27 mouse cellular contexts compared by ENCODE assay signal in genomic region chr2:162992084-162992437, GRCm38 (mm10). TPM values are rescaled to one million over a fixed set of nuclear protein-coding genes. Genes with fewer than 3 reads are reported as not detected.
DNase-seq lines count a peak whose midpoint lies in the region; ATAC-seq and TF ChIP-seq lines count a peak whose summit lies in the region.
"Had no signal": no experiment of that assay in that cellular context is flagged by ENCODE, and none has a peak within 500 bp of the region (broad histone marks: within the 10 kb centered on the region; RNA-seq: fewer than 3 reads in every experiment).

No protein-coding gene starts in this region.

- TF ChIP-seq CTCF in layer of hippocampus, adult 2 months (conservative IDR thresholded peaks at IDR 0.05), result no peak
- no peak for TF ChIP-seq CTCF in intestine, postnatal 0 days (IDR thresholded peaks at IDR 0.05; ENCODE audit: low read depth)
- TF ChIP-seq CTCF in liver, postnatal 0 days (IDR thresholded peaks at IDR 0.05; ENCODE audit: low read depth), result no peak
- no peak for TF ChIP-seq CTCF in heart, adult 2 months (IDR thresholded peaks at IDR 0.05)

- TF ChIP-seq EP300 in liver, postnatal 0 days (IDR thresholded peaks at IDR 0.05; ENCODE audit: low read depth), result no peak
- no peak for TF ChIP-seq EP300 in heart, adult 2 months (IDR thresholded peaks at IDR 0.05; ENCODE audit: insufficient read depth, low read depth, low read length)

- no peak overlapping the region for H3K4me2 ChIP-seq in intestine, postnatal 0 days (replicated peaks; ENCODE audit: low read depth)
- no peak overlapping the region for H3K4me2 ChIP-seq in kidney, embryonic 14.5 days (replicated peaks; ENCODE audit: low read depth, low read length)
- no peak overlapping the region for H3K4me2 ChIP-seq in liver, postnatal 0 days (ENCODE audit: low read depth, low read length)
- H3K4me2 ChIP-seq: hindbrain, embryonic 13.5 days; liver, embryonic 15.5 days; midbrain, embryonic 15.5 days; neural tube, embryonic 12.5 days had no signal

- peak overlapping the region; percentile 55; the same call in 1 of the 2 replicates for H3K27ac ChIP-seq in layer of hippocampus, adult 2 months
- H3K27ac ChIP-seq in intestine, postnatal 0 days (ENCODE audit: low read depth, low read length), result peak overlapping the region; percentile 66
- no peak overlapping the region for H3K27ac ChIP-seq in kidney, embryonic 14.5 days (ENCODE audit: low read depth, low read length)
- H3K27ac ChIP-seq in liver, postnatal 0 days (ENCODE audit: low read depth), result peak overlapping the region; percentile 60
- H3K27ac ChIP-seq in heart, adult 2 months, result no peak overlapping the region
- H3K27ac ChIP-seq: forebrain, embryonic 10.5 days; hindbrain, embryonic 13.5 days; limb, embryonic 10.5 days; liver, embryonic 15.5 days; macrophage; midbrain, embryonic 15.5 days; neural tube, embryonic 12.5 days had no signal

- 0 out of 2 replicates have a peak, but pooled peaks cover 5% of the 10 kb centered on the region for H3K4me1 ChIP-seq in intestine, postnatal 0 days (replicated peaks; ENCODE audit: control insufficient read depth, insufficient read depth, low read length)
- H3K4me1 ChIP-seq in kidney, embryonic 14.5 days (ENCODE audit: control insufficient read depth, insufficient read depth, low read length), result no peaks in the 10 kb centered on the region
- H3K4me1 ChIP-seq in liver, postnatal 0 days (ENCODE audit: insufficient read depth), result 0 out of 2 replicates have a peak, but pooled peaks cover 6% of the 10 kb centered on the region
- H3K4me1 ChIP-seq in heart, adult 2 months (ENCODE audit: control insufficient read depth, insufficient read depth, low read length), result no peaks in the 10 kb centered on the region
- H3K4me1 ChIP-seq: hindbrain, embryonic 13.5 days; midbrain, embryonic 15.5 days; neural tube, embryonic 12.5 days had no signal

- H3K9ac ChIP-seq in intestine, postnatal 0 days (ENCODE audit: low read depth, low read length), result no peak overlapping the region
- 0 out of 2 replicates have a peak overlapping the region, but pooled peaks have one; percentile 12 for H3K9ac ChIP-seq in kidney, embryonic 14.5 days (ENCODE audit: low read depth, low read length)
- H3K9ac ChIP-seq in liver, postnatal 0 days (replicated peaks), result 0 out of 2 replicates have a peak overlapping the region, but pooled peaks have one; percentile 30
- H3K9ac ChIP-seq in heart, adult 2 months (ENCODE audit: low read depth, low read length), result no peak overlapping the region
- H3K9ac ChIP-seq: hindbrain, embryonic 13.5 days; liver, embryonic 15.5 days; midbrain, embryonic 15.5 days; neural tube, embryonic 12.5 days had no signal

- H3K79me2 ChIP-seq in heart, adult 2 months (replicated peaks; ENCODE audit: control insufficient read depth, insufficient read depth, low read length), result no peaks in the 10 kb centered on the region

- peak; percentile 63 for ATAC-seq in intestine, postnatal 0 days
- no peak for ATAC-seq in kidney, embryonic 14.5 days (ENCODE audit: low FRiP score, low TSS enrichment)
- peak; percentile 59 for ATAC-seq in liver, postnatal 0 days
- ATAC-seq: lung, postnatal 0 days; midbrain, embryonic 15.5 days had no signal

- DNase-seq in layer of hippocampus, adult 2 months (ENCODE audit: low spot score in 2 of 2), result no peak
- no peak for DNase-seq in layer of hippocampus, postnatal 14 days (ENCODE audit: low spot score in 2 of 2)
- DNase-seq in liver, postnatal 0 days, result no peak
- no peak for DNase-seq in heart, adult 2 months
- no peak for DNase-seq in spleen, postnatal 36 days (ENCODE audit: low spot score in 2 of 2)
- DNase-seq: adrenal gland, adult 8-10 months; cerebellum, adult 11-12 months; cerebellum, postnatal 10 days; gastrocnemius, postnatal 25 days; heart, adult 18-20 months; right cerebral cortex, postnatal 25 days; thymus, postnatal 25 days had no signal

- no peaks in the 10 kb centered on the region for H3K9me3 ChIP-seq in intestine, postnatal 0 days (ENCODE audit: control insufficient read depth)
- no peaks in the 10 kb centered on the region for H3K9me3 ChIP-seq in kidney, embryonic 14.5 days (ENCODE audit: control insufficient read depth, low read length)
- H3K9me3 ChIP-seq in liver, postnatal 0 days (ENCODE audit: low read length), result no peaks in the 10 kb centered on the region
- H3K9me3 ChIP-seq: forebrain, embryonic 10.5 days; hindbrain, embryonic 13.5 days; limb, embryonic 10.5 days; liver, embryonic 15.5 days; midbrain, embryonic 15.5 days; neural tube, embryonic 12.5 days had no signal

- H3K4me3 ChIP-seq in layer of hippocampus, adult 2 months, result no peak overlapping the region
- H3K4me3 ChIP-seq in intestine, postnatal 0 days (ENCODE audit: low read depth, low read length), result no peak overlapping the region
- H3K4me3 ChIP-seq in kidney, embryonic 14.5 days (ENCODE audit: low read length), result no peak overlapping the region
- no peak overlapping the region for H3K4me3 ChIP-seq in liver, postnatal 0 days (ENCODE audit: low read depth, low read length)
- no peak overlapping the region for H3K4me3 ChIP-seq in heart, adult 2 months
- H3K4me3 ChIP-seq: forebrain, embryonic 10.5 days; hindbrain, embryonic 13.5 days; limb, embryonic 10.5 days; liver, embryonic 15.5 days; midbrain, embryonic 15.5 days; neural tube, embryonic 12.5 days had no signal

- no peaks in the 10 kb centered on the region; the same call in 1 of the 2 replicates for H3K36me3 ChIP-seq in intestine, postnatal 0 days (ENCODE audit: control insufficient read depth, insufficient read depth)
- H3K36me3 ChIP-seq in kidney, embryonic 14.5 days (ENCODE audit: control insufficient read depth, insufficient read depth, low read length), result no peaks in the 10 kb centered on the region
- H3K36me3 ChIP-seq in liver, postnatal 0 days (replicated peaks; ENCODE audit: insufficient read depth, low read length), result no peaks in the 10 kb centered on the region
- H3K36me3 ChIP-seq in heart, adult 2 months (ENCODE audit: control insufficient read depth, insufficient read depth, low read length), result no peaks in the 10 kb centered on the region
- H3K36me3 ChIP-seq: forebrain, embryonic 10.5 days; hindbrain, embryonic 13.5 days; limb, embryonic 10.5 days; liver, embryonic 15.5 days; midbrain, embryonic 15.5 days; neural tube, embryonic 12.5 days had no signal

- intact Hi-C loops in heart, adult 2 months (cut with DNase I), result no loop called here

- TF ChIP-seq POLR2A in heart, adult 2 months (IDR thresholded peaks at IDR 0.05; ENCODE audit: insufficient read depth, low read depth, low read length), result no peak

- H3K27me3 ChIP-seq in intestine, postnatal 0 days (replicated peaks; ENCODE audit: control insufficient read depth, insufficient read depth, low read length), result no peaks in the 10 kb centered on the region
- peaks cover 2% of the 10 kb centered on the region; the same call in 1 of the 2 replicates for H3K27me3 ChIP-seq in kidney, embryonic 14.5 days (ENCODE audit: control insufficient read depth, insufficient read depth, low read length)
- no peaks in the 10 kb centered on the region for H3K27me3 ChIP-seq in liver, postnatal 0 days (ENCODE audit: insufficient read depth, low read length)
- H3K27me3 ChIP-seq in heart, adult 2 months (ENCODE audit: control insufficient read depth, insufficient read depth, low read length), result no peaks in the 10 kb centered on the region
- H3K27me3 ChIP-seq: liver, embryonic 15.5 days; midbrain, embryonic 15.5 days; neural tube, embryonic 12.5 days had no signal

RNA-seq across cellular contexts. Expression of gene Sgk2, which starts 4.9 kb away (rescaled TPM):
- total RNA-seq in layer of hippocampus, adult 2 months (2021), result under 1 TPM; 0.54 to 0.97 TPM
- 1 to 10 TPM; 1.8 to 1.9 TPM for total RNA-seq in layer of hippocampus, postnatal 14 days (2021)
- polyA plus RNA-seq in intestine, postnatal 0 days (2015; fragmentation: Nextera tagmentation; extraction: Ambion mirVana), result 5.2 and 5.4 TPM in 2 replicates
- polyA plus RNA-seq in kidney, embryonic 14.5 days (2014; fragmentation: Nextera tagmentation; extraction: Ambion mirVana), result 0.97 and 2.5 TPM in 2 replicates
- polyA plus RNA-seq in liver, postnatal 0 days (2015; fragmentation: Nextera tagmentation; extraction: Ambion mirVana), result 9.4 and 14.0 TPM in 2 replicates
- not detected for total RNA-seq in heart, adult 2 months (2021)
- not detected in 2 replicates for polyA plus RNA-seq in heart, adult 2 months (2012; rRNA removed)
- total RNA-seq: gastrocnemius, postnatal 25 days; heart, adult 18-20 months; heart, postnatal 25 days; MEL had no signal
- polyA plus RNA-seq: embryonic facial prominence, embryonic 11.5 days; forebrain, embryonic 10.5 days; heart, embryonic 14.5 days; limb, embryonic 10.5 days; macrophage; neural tube, embryonic 12.5 days; stomach, embryonic 14.5 days had no signal

RNA-seq across cellular contexts. Expression of gene Ift52, which starts 25.1 kb away (rescaled TPM):
- 10 to 100 TPM; 28.4 to 31.3 TPM for total RNA-seq in layer of hippocampus, adult 2 months (2021)
- total RNA-seq in layer of hippocampus, postnatal 14 days (2021), result 10 to 100 TPM; 26.4 to 27.0 TPM
- polyA plus RNA-seq in intestine, postnatal 0 days (2015; fragmentation: Nextera tagmentation; extraction: Ambion mirVana), result 30.0 and 36.4 TPM in 2 replicates
- 43.4 and 56.0 TPM in 2 replicates for polyA plus RNA-seq in kidney, embryonic 14.5 days (2014; fragmentation: Nextera tagmentation; extraction: Ambion mirVana)
- polyA plus RNA-seq in liver, postnatal 0 days (2015; fragmentation: Nextera tagmentation; extraction: Ambion mirVana), result 18.4 and 19.5 TPM in 2 replicates
- total RNA-seq in heart, adult 2 months (2021), result 10 to 100 TPM; 19.5 to 22.1 TPM
- 16.5 and 22.2 TPM in 2 replicates for polyA plus RNA-seq in heart, adult 2 months (2012; rRNA removed)

RNA-seq across cellular contexts. Expression of gene L3mbtl1, which starts 48.8 kb away (rescaled TPM):
- 10 to 100 TPM; 10.1 to 14.0 TPM for total RNA-seq in layer of hippocampus, adult 2 months (2021)
- 10 to 100 TPM; 18.8 to 23.3 TPM for total RNA-seq in layer of hippocampus, postnatal 14 days (2021)
- 0.04 and 0.25 TPM in 2 replicates for polyA plus RNA-seq in intestine, postnatal 0 days (2015; fragmentation: Nextera tagmentation; extraction: Ambion mirVana)
- 0.07 TPM in 1 of 2 replicates, not detected in the other for polyA plus RNA-seq in kidney, embryonic 14.5 days (2014; fragmentation: Nextera tagmentation; extraction: Ambion mirVana)
- 0.06 TPM in 1 of 2 replicates, not detected in the other for polyA plus RNA-seq in liver, postnatal 0 days (2015; fragmentation: Nextera tagmentation; extraction: Ambion mirVana)
- under 1 TPM in 1 of 2 experiments, not detected in 1; 0.65 TPM for total RNA-seq in heart, adult 2 months (2021)
- polyA plus RNA-seq in heart, adult 2 months (2012; rRNA removed), result 0.10 TPM in 1 of 2 replicates, not detected in the other
- total RNA-seq: heart, adult 18-20 months; heart, postnatal 25 days had no signal
- polyA plus RNA-seq: lung, postnatal 0 days; macrophage had no signal

Comparison
In these comparisons a context has a peak if more than half of its experiments do, and no peak if none do; other contexts are left out.
1. H3K27ac ChIP-seq: peak in layer of hippocampus, adult 2 months (single experiment), intestine, postnatal 0 days (single experiment) and liver, postnatal 0 days (single experiment); none in kidney, embryonic 14.5 days (single experiment) and heart, adult 2 months (single experiment).
2. H3K9ac ChIP-seq: peak in kidney, embryonic 14.5 days (single experiment) and liver, postnatal 0 days (single experiment); none in intestine, postnatal 0 days (single experiment) and heart, adult 2 months (single experiment).